Mouse (Mus musculus): ENCODE measurements around the gene Mrpl45.

DNA sequence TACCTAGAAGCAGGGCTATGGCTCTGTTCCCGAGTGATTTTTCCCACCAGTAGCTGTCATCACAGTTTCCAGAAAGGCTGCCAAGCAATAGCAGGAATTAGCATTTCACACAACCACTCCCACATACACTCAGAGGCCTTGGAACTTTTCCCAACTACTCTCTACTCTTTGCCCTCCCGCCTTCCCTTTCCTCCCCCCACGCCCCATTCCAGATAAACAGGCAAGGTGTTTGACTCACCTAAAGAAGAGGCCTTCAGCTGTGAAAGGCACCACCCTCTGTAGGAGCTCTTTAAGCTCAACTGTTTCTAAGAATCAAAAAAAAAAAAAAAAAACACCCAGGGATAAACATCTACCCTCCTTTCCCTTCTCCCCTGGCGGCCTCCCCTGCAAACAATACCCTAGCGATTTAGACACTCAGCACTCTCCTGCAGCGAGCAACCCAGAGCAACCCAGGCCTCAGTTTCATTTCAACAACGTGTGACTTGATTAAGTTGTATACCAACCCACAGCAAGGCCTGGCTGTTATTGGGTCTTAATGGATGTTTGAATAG, 13.2 kb upstream of the Mrpl45 start:
- TF ChIP-seq CTCF (IDR thresholded peaks at IDR 0.05; ENCODE audit: control insufficient read depth, insufficient read depth, insufficient read length) (no peak), USF1 (IDR thresholded peaks at IDR 0.05; ENCODE audit: low read depth) (no peak), MYOD1 (IDR thresholded peaks at IDR 0.05; ENCODE audit: control insufficient read depth, insufficient read length, low read depth) (no peak), MAX (IDR thresholded peaks at IDR 0.05) (no peak), CEBPB (IDR thresholded peaks at IDR 0.05; ENCODE audit: low read depth) (no peak), MYOG (IDR thresholded peaks at IDR 0.05; ENCODE audit: control insufficient read depth, extremely low read depth, insufficient read length) (no peak)

Data from C2C12 (cell line).